Mouse (Mus musculus) heart, postnatal 25 days (tissue): ENCODE data around the gene Gm8281. TPM values are rescaled to one million over a fixed set of nuclear protein-coding genes. Genes with fewer than 3 reads are reported as not detected.
"Not testable (repeated sequence)": the region's sequence is repeated elsewhere in the genome, so short reads cannot be mapped to it uniquely, and the experiment has no call there.

Experiments
- DNase-seq: peaks from one replicate; pipeline ENCODE4 v3.0.0; 2022; ENCODE audit warnings: low spot score
- intact Hi-C: fragments of 180-260 bp; cut with DNase I; formaldehyde crosslinking; loops from one replicate; pipeline ENCODE4 v1.15.1; 2025
- total RNA-seq, 2 experiments: library from RNA; stranded (reverse); gene quantifications; 2 replicates each; pipeline ENCODE4 v1.2.3; 2021

The Gm8281 gene
- under 1 TPM; 0.21 to 0.50 TPM for total RNA-seq

GRCm38 (mm10) chr14:5070611-5071490, at the start of gene Gm8281:
Gene Gm8281 (plus strand): TSS chr14:5071040.
- DNase-seq, intact Hi-C loops: not testable (repeated sequence)

DNA sequence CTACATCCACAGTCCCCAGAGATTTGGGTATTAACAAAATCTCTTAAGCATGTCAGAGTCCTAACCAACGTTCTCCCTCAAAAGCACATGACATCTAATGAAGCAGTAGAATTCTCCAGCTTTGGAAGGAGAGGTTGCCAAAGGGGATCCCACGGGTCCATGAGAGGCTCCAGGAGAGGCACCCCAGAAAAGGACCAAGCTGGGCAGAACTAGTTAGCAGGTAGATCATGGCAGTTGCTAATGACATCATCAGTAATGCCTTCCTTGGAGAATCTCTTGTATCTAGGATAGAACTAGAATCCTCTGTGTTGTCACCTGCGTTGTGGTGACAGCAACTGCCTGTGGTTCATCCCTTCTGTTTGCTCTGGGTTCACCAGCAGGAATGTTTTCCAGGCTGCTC, 20.5 kb upstream of the Gm8281 start, which contains the start of gene 4930555G01Rik:
4930555G01Rik (plus strand) TSS at position 301 of the 400 bp plus-strand sequence.
- intact Hi-C loops, DNase-seq: not testable (repeated sequence)

GRCm38 (mm10) chr14:5131219-5131618, 60.4 kb downstream of the Gm8281 start, which contains the start of gene Gm8279:
Gene Gm8279 (plus strand): TSS chr14:5131519.
- intact Hi-C loops, DNase-seq: not testable (repeated sequence)

Other genes starting within 250 kb of the Gm8281 start
- not detected for gene Gm3269, start 232.9 kb upstream of the Gm8281 start, total RNA-seq
- 1 to 10 TPM in 1 of 2 experiments, not detected in 1; 2.6 TPM for gene Gm3264, start 215.5 kb upstream of the Gm8281 start, total RNA-seq
- under 1 TPM in 1 of 2 experiments, not detected in 1; 0.25 TPM for gene Gm3278, start 178.6 kb upstream of the Gm8281 start, total RNA-seq
- not detected for gene Gm8297, start 87.1 kb upstream of the Gm8281 start, total RNA-seq
- not detected for gene Gm3298, start 55.1 kb upstream of the Gm8281 start, total RNA-seq
- not detected for gene 4930555G01Rik, start 20.4 kb upstream of the Gm8281 start, total RNA-seq
- not detected for gene Gm8279, start 60.5 kb downstream of the Gm8281 start, total RNA-seq
- gene Gm3317, start 93.5 kb downstream of the Gm8281 start, total RNA-seq, result not detected
- not detected for gene Gm8271, start 114.8 kb downstream of the Gm8281 start, total RNA-seq
- not detected for gene Gm3526, start 189.5 kb downstream of the Gm8281 start, total RNA-seq